Mouse (Mus musculus) heart, embryonic 11.5 days (tissue): Measurements from ENCODE around the gene Twf1. TPM values are rescaled to one million over a fixed set of nuclear protein-coding genes. Genes with fewer than 3 reads are reported as not detected.
A peak's percentile ranks its signal among the peaks of the same experiment; 100 is the strongest.

ENCODE experiments used
- ATAC-seq: fragments of 200-750 bp; cut with Nextera tagmentation; replicated peaks from 2 replicates; pipeline ENCODE4 v1.8.0; 2017; ENCODE audit warnings: moderate library complexity; ENCODE audit not compliant: insufficient number of reproducible peaks, low FRiP score, low TSS enrichment
- H3K27ac ChIP-seq: fragments of 300-500 bp; sonication (generic); 2 replicates; pipeline ENCODE4 v1.5.1; 2014; ENCODE audit warnings: mild to moderate bottlenecking, low read depth, low read length
- H3K27me3 ChIP-seq: fragments of 300-500 bp; sonication (generic); 2 replicates; pipeline ENCODE4 v1.6.1; 2014; ENCODE audit warnings: mild to moderate bottlenecking, low read length, mixed read lengths; ENCODE audit not compliant: control insufficient read depth, insufficient read depth
- H3K36me3 ChIP-seq: fragments of 300-500 bp; sonication (generic); 2 replicates; pipeline ENCODE4 v1.6.1; 2014; ENCODE audit warnings: mild to moderate bottlenecking, low read length, moderate library complexity, mixed read lengths; ENCODE audit not compliant: control insufficient read depth, insufficient read depth
- H3K4me1 ChIP-seq: fragments of 300-500 bp; sonication (generic); 2 replicates; pipeline ENCODE4 v1.6.1; 2014; ENCODE audit warnings: low read length; ENCODE audit not compliant: control insufficient read depth, insufficient read depth
- H3K4me2 ChIP-seq: fragments of 300-500 bp; sonication (generic); 2 replicates; pipeline ENCODE4 v1.6.1; 2014; ENCODE audit warnings: mild to moderate bottlenecking, moderate library complexity
- H3K4me3 ChIP-seq: fragments of 300-500 bp; sonication (generic); 2 replicates; pipeline ENCODE4 v1.5.1; 2014; ENCODE audit warnings: low read depth, low read length
- H3K9ac ChIP-seq: fragments of 300-500 bp; sonication (generic); 2 replicates; pipeline ENCODE4 v1.6.1; 2014; ENCODE audit warnings: mild to moderate bottlenecking, low read depth, low read length, moderate library complexity
- H3K9me3 ChIP-seq: fragments of 300-500 bp; sonication (generic); replicated peaks from 2 replicates; pipeline ENCODE4 v1.6.1; 2016; ENCODE audit warnings: low read length; ENCODE audit not compliant: control insufficient read depth
- WGBS: fragments of 180-500 bp; shearing (Covaris S2); extraction: QIAGEN DNeasy Blood & Tissue Kit; methylation state at CpG from one replicate; pipeline ENCODE4 v1.1.7; 2014; ENCODE audit not compliant: insufficient replicate concordance; 5-methylcytosine and 5-hydroxymethylcytosine counted together
- polyA plus RNA-seq: library from polyadenylated mRNA; unstranded; fragments of >200 nt; fragmentation: Nextera tagmentation; extraction: Ambion mirVana; gene quantifications from 2 replicates; pipeline ENCODE4 v1.2.1, GENCODE M21; 2014

Gene Twf1
- 54.5 and 55.0 TPM in 2 replicates for polyA plus RNA-seq

DNA sequence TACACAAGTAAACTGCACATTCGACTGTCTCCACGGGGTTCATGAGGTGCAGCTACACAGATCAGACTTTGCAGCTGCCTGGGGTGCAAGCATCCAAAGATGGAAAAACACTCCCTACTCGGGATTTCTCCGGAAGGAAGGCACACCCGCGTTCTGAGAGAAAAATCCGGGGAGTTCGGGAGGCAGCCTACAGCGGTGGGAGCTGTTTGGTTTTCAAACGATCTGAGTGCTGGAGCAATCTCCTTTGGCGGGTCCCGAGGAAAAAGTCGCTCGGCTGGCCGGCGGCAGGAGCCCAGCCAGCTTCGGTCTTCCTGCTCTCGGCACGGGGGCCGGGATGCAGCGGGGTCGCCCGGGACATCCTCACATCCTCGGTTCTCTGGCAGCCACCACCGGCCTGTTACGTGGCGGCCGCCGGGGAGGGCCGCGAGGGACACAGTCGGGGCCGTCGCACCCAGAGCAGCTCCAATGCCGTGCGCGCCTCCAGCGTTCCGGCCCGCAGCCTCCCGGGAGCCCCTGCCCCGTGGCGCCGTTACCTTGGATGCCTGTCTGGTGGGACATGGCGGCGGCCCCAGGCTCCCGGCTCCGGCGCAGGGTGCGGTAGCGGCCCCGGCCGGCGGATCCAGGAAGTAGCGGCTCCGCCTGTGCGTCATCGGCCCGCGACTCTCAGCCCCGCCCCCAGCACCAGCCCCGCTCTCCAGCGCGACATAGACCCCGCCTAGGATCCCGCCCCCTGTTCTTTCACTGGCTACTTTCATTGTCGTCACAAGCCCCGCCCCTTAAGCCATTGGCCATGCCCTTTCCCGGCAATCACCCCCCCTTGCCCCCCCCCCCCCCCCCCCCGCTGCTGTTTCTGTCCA lies at the start of gene Twf1:
Twf1 (minus strand) TSS at position 671 of the 857 bp plus-strand sequence.
- Histone ChIP-seq H3K4me1 (no peaks in the 10 kb centered on the region), H3K27me3 (no peaks in the 10 kb centered on the region), H3K9ac (peak within 1 kb of the TSS; percentile 90), H3K4me3 (peak within 1 kb of the TSS; percentile 85), H3K36me3 (no peaks in the 10 kb centered on the region; the same call in 1 of the 2 replicates), H3K27ac (peak within 1 kb of the TSS; percentile 79), H3K4me2 (peak within 1 kb of the TSS; percentile 63), H3K9me3 (no peaks in the 10 kb centered on the region)
- under 1% methylated on average over 68 of the region's 70 CpGs for WGBS
- ATAC-seq = peak; percentile 99

DNA sequence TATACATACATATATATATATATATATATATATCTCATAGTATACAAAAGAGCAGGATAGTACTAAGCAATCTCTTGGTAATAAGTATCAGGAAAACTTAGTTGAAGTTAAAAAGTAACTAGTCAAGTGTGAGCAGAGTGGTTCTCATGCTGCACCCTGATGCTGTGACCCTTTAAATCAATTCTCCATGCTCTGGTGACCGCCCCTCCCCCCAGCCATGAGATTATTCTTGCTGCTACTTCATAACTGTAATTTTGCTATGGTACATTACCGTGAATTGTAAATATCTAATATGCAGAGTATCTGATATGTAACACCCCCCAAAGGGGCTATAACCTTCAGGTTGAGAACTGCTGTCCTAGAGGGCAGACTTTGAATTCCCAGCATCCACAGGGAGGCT lies 49.4 kb upstream of the Twf1 start:
- 77% methylated on average over 2 of the region's 2 CpGs for WGBS
- H3K9me3 ChIP-seq = no peaks in the 10 kb centered on the region
- no peak overlapping the region for H3K4me2 ChIP-seq
- no peak overlapping the region for H3K4me3 ChIP-seq
- no peaks in the 10 kb centered on the region for H3K4me1 ChIP-seq
- no peak overlapping the region for H3K9ac ChIP-seq
- no peak for ATAC-seq
- H3K27me3 ChIP-seq = no peaks in the 10 kb centered on the region
- H3K36me3 ChIP-seq = no peaks in the 10 kb centered on the region
- no peak overlapping the region for H3K27ac ChIP-seq

DNA sequence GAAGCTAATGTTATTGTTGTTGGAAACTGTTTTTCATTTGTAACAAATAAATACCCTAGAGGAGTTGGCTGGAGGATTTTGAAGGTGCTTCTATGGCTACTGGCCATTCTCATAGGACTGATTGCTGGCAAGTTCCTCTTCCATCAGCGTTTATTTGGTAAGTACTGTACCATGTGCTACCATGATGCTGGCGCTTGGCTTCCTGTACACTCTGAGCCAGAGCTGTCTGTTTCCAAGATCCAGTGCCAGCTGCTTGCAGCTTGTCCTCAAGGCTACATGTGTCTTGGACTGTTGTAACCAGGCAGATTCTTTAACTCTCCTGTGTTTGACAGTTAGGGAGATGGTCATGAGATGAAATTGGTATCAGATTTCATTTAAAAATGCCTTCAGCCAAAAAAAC lies 48.5 kb upstream of the Twf1 start:
- Histone ChIP-seq H3K9ac (no peak overlapping the region), H3K4me3 (no peak overlapping the region)
- 84% methylated on average over 2 of the region's 2 CpGs for WGBS

DNA sequence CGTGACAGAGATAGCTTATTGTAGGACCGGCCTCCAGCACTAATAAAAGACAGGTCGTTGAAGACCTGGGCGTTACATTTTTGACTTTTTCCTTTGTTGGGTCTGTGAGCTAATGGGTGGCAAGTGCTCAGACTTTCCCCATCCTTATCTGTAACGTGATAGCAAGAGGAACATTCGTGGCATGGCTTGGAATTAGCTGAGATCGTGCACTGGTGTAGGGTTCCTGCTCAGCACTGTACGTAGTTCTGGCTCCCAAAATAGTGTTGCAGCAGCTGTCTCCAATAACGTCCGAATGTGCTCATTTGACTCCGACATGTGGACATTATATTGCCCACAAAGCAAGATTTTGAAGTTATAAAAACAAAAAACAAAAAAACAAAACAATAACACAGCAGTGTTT lies 44.8 kb upstream of the Twf1 start:
- Histone ChIP-seq H3K4me2 (no peak overlapping the region), H3K27ac (no peak overlapping the region), H3K4me3 (no peak overlapping the region), H3K4me1 (no peaks in the 10 kb centered on the region), H3K9me3 (no peaks in the 10 kb centered on the region), H3K36me3 (no peaks in the 10 kb centered on the region), H3K9ac (no peak overlapping the region), H3K27me3 (peaks cover 13% of the 10 kb centered on the region)
- 32% methylated on average over 11 of the region's 11 CpGs for whole genome bisulfite sequencing
- no peak for ATAC-seq

More for the DNA sequence above, 48.5 kb upstream of the Twf1 start:
- H3K4me2 ChIP-seq = no peak overlapping the region
- H3K27ac ChIP-seq = no peak overlapping the region
- no peaks in the 10 kb centered on the region for H3K27me3 ChIP-seq
- ATAC-seq = no peak
- H3K4me1 ChIP-seq = no peaks in the 10 kb centered on the region
- no peaks in the 10 kb centered on the region for H3K9me3 ChIP-seq
- no peaks in the 10 kb centered on the region for H3K36me3 ChIP-seq

DNA sequence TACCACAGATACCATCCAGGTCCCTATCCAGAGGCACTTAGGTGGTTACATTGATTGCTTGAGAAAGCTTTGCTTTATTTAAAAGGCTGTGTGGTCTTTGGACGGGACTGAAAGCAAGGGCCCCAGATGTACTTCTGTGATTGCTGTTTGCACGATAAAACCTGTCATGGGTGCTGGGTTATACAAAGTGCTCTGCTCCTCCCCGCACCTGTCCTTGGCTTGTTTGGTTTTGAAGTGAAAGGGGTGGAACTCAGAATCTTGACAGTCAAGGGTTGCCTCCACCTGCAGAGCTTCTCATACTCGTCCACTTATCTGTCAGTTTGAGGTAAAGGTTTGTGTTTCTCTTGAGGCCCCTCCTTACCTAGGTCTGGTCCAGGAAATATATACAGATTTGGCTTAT lies 40.9 kb upstream of the Twf1 start:
- no peak for ATAC-seq
- 77% methylated on average over 4 of the region's 4 CpGs for WGBS
- no peak overlapping the region for H3K4me2 ChIP-seq
- H3K4me1 ChIP-seq = no peaks in the 10 kb centered on the region
- H3K36me3 ChIP-seq = no peaks in the 10 kb centered on the region
- H3K27me3 ChIP-seq = peaks cover 21% of the 10 kb centered on the region
- no peak overlapping the region for H3K4me3 ChIP-seq
- no peaks in the 10 kb centered on the region for H3K9me3 ChIP-seq
- no peak overlapping the region for H3K27ac ChIP-seq
- H3K9ac ChIP-seq = no peak overlapping the region

DNA sequence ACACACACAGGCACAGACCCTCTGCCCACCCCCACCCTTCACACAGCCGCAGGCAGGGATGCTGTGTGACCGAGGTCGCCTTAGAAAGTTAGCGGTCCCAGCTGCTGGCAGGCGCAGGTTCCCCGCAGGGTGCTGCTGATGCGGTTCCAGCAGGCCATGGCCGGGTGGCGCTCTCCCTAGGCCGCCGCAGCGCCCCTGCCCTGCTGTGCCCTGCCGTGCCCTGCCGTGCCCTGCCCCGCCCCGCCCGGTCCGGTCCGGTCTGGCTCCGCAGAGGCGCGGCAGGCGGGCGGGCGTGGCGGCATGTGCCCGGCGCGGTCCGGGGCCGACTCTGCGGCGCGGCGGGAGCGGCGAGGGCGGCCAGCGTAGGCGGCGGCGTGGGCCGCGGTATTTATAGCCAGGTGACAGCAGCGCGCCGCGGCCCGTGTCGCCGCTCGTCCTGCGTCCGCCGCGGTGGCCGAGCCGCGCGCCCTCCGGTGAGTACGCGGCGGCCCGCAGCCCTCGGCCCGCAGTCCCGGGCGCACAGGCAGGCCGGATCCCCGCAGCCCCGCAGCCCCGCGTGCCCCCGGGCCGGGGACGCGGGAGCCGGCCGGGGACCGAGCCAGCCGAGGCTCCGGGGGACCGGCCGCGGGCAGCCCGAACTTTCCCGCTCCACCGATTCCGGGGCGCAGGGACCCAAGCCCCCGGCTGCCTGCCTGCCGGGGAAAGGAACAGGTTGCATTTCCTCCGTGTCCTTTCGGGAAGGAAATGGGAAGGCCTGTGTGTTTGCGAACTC lies 39.3 kb upstream of the Twf1 start, which contains the start of gene Tmem117:
Tmem117 (plus strand) TSS at position 403 of the 772 bp plus-strand sequence.
- no peaks in the 10 kb centered on the region for H3K36me3 ChIP-seq
- no peaks in the 10 kb centered on the region for H3K4me1 ChIP-seq
- H3K4me3 ChIP-seq = peak within 1 kb of the TSS; percentile 67
- no peak within 1 kb of the TSS for H3K27ac ChIP-seq
- peaks cover 21% of the 10 kb centered on the region for H3K27me3 ChIP-seq
- H3K9me3 ChIP-seq = no peaks in the 10 kb centered on the region
- H3K4me2 ChIP-seq = peak within 1 kb of the TSS; percentile 98
- ATAC-seq = peak; percentile 77
- 1% methylated on average over 68 of the region's 96 CpGs for WGBS
- peak within 1 kb of the TSS; percentile 72 for H3K9ac ChIP-seq

DNA sequence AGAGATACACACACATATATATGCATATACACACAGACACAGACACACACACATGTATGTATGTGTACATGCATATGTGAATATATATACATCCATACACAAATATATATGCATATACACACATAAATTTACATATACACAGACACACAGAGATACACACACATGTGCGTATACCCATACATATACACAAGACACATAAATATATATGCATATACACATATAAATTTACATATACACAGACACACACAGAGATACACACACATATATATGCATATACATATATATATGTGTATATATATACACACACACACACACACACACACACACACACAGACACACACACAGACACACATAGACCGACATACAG lies 38.8 kb upstream of the Twf1 start:
- no peak overlapping the region for H3K27ac ChIP-seq
- H3K9ac ChIP-seq = peak overlapping the region; percentile 72
- H3K36me3 ChIP-seq = no peaks in the 10 kb centered on the region
- no peaks in the 10 kb centered on the region for H3K4me1 ChIP-seq
- WGBS = 52% methylated on average over 2 of the region's 2 CpGs
- peaks cover 21% of the 10 kb centered on the region for H3K27me3 ChIP-seq
- ATAC-seq = no peak
- peak overlapping the region; percentile 67 for H3K4me3 ChIP-seq
- peak overlapping the region; percentile 98 for H3K4me2 ChIP-seq
- no peaks in the 10 kb centered on the region for H3K9me3 ChIP-seq

DNA sequence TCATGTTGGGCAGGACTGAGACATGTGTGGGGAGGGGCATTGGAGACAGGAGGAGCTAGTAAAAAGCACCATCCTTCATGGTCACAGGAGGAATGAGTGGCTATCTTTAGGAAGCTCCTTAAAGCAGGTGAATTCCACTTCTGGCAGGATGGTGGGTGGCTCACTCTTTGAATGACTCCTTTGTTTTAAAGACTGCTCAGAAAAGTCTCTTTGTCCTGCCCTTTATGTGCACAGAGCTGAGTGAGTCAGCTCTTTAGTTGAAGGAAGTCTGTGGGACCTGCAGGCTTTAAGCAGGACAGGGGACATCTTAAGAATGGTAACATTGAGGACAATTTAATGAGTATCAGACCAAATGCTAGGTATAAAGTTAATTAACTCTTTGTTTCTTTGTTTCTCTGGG lies 31.2 kb upstream of the Twf1 start:
- no peak for ATAC-seq

More for the DNA sequence above, 31.2 kb upstream of the Twf1 start:
- H3K27me3 ChIP-seq = no peaks in the 10 kb centered on the region
- no peak overlapping the region for H3K4me3 ChIP-seq
- H3K9me3 ChIP-seq = no peaks in the 10 kb centered on the region
- H3K4me2 ChIP-seq = no peak overlapping the region
- H3K9ac ChIP-seq = no peak overlapping the region
- no peaks in the 10 kb centered on the region for H3K36me3 ChIP-seq
- no peaks in the 10 kb centered on the region for H3K4me1 ChIP-seq
- no peak overlapping the region for H3K27ac ChIP-seq
